ENCODE assay signal across 8 mouse cellular contexts in genomic region chr1:71036999-71037398, GRCm38 (mm10).
DNase-seq lines count a peak whose midpoint lies in the region; ATAC-seq and TF ChIP-seq lines count a peak whose summit lies in the region.

No protein-coding gene starts in this region.

- H3K4me2 ChIP-seq in CH12.LX (ENCODE audit: insufficient read depth, low read depth, poor library complexity, severe bottlenecking) = no peak overlapping the region
- H3K4me2 ChIP-seq in embryonic facial prominence, embryonic 11.5 days (ENCODE audit: low read depth, low read length) = no peak overlapping the region

- H3K36me3 ChIP-seq in CH12.LX (replicated peaks in 1 of 2; ENCODE audit: control insufficient read depth in 1 of 2, insufficient read depth in 1 of 2, low read length in 1 of 2) = peaks cover 8 to 54% of the 10 kb centered on the region in 2 experiments
- H3K36me3 ChIP-seq in embryonic facial prominence, embryonic 11.5 days (replicated peaks; ENCODE audit: control insufficient read depth, insufficient read depth, low read depth, low read length) = no peaks in the 10 kb centered on the region
- H3K36me3 ChIP-seq in limb, embryonic 10.5 days = peaks cover 4% of the 10 kb centered on the region; the same call in 1 of the 2 replicates

- H3K79me2 ChIP-seq in CH12.LX (replicated peaks; ENCODE audit: control insufficient read depth, extremely low read depth, insufficient read depth, poor library complexity, severe bottlenecking) = no peaks in the 10 kb centered on the region

- TF ChIP-seq POLR2A in CH12.LX (IDR thresholded peaks at IDR 0.05; ENCODE audit: low read depth, low read length) = no peak

- peak; percentile 63 to 86 for TF ChIP-seq CTCF in CH12.LX (conservative IDR thresholded peaks at IDR 0.05 in 1 of 2, IDR thresholded peaks at IDR 0.05 in 1 of 2; ENCODE audit: low read depth in 2 of 2, low read length in 2 of 2)

- H3K4me1 ChIP-seq in CH12.LX (ENCODE audit: control insufficient read depth in 1 of 2, insufficient read depth in 2 of 2) = no peaks in the 10 kb centered on the region
- H3K4me1 ChIP-seq in embryonic facial prominence, embryonic 11.5 days (ENCODE audit: control insufficient read depth, insufficient read depth, low read length) = no peaks in the 10 kb centered on the region
- H3K4me1 ChIP-seq in limb, embryonic 10.5 days = no peaks in the 10 kb centered on the region

- H3K9ac ChIP-seq in CH12.LX (ENCODE audit: insufficient read depth, low read depth) = no peak overlapping the region
- no peak overlapping the region for H3K9ac ChIP-seq in embryonic facial prominence, embryonic 11.5 days (replicated peaks; ENCODE audit: low read length)

- in situ Hi-C loops in CH12.LX (cut with MboI; ENCODE audit: low pct_ligation_motif_present, low pct_unique_long_range_greater_than_20kb, low sequenced_read_pairs) = no loop called here

- no peak overlapping the region for H3K4me3 ChIP-seq in CH12.LX (replicated peaks in 1 of 3; ENCODE audit: low read depth in 2 of 3, low read length in 2 of 3, poor library complexity in 1 of 3)
- H3K4me3 ChIP-seq in embryonic facial prominence, embryonic 11.5 days (ENCODE audit: low read depth, low read length) = no peak overlapping the region
- H3K4me3 ChIP-seq in limb, embryonic 10.5 days = no peak overlapping the region

- 53% methylated on average over 7 of the region's 7 CpGs for WGBS in embryonic facial prominence, embryonic 11.5 days
- WGBS in limb, embryonic 10.5 days = 71% methylated on average over 7 of the region's 7 CpGs

- TF ChIP-seq EP300 in CH12.LX (IDR thresholded peaks at IDR 0.05; ENCODE audit: low read length) = no peak

- H3K27me3 ChIP-seq in CH12.LX (replicated peaks) = no peaks in the 10 kb centered on the region
- H3K27me3 ChIP-seq in embryonic facial prominence, embryonic 11.5 days (ENCODE audit: control insufficient read depth, insufficient read depth, low read length) = no peaks in the 10 kb centered on the region
- H3K27me3 ChIP-seq in limb, embryonic 10.5 days (ENCODE audit: low read depth, poor library complexity, severe bottlenecking) = no peaks in the 10 kb centered on the region

- H3K27ac ChIP-seq in CH12.LX (ENCODE audit: insufficient read depth, low read depth) = no peak overlapping the region
- H3K27ac ChIP-seq in embryonic facial prominence, embryonic 11.5 days (replicated peaks; ENCODE audit: low read depth, low read length) = no peak overlapping the region
- H3K27ac ChIP-seq in limb, embryonic 10.5 days = no peak overlapping the region

- peak; percentile 5 for DNase-seq in adrenal gland, postnatal 14 days
- no peak for DNase-seq in adrenal gland, adult 8-10 months
- DNase-seq in CH12.LX (ENCODE audit: extremely low read depth) = peak; percentile 57
- peak; percentile 68 for DNase-seq in embryonic facial prominence, embryonic 11.5 days (ENCODE audit: low spot score)
- peak; percentile 41 for DNase-seq in limb, embryonic 10.5 days (ENCODE audit: low spot score)
- peak; percentile 5 for DNase-seq in retina, postnatal 7 days (ENCODE audit: low read depth, low spot score)
- no peak for DNase-seq in adrenal gland, adult 2 months
- no peak for DNase-seq in testis, postnatal 10 days (ENCODE audit: low spot score)

- ATAC-seq in embryonic facial prominence, embryonic 11.5 days (replicated peaks; ENCODE audit: insufficient number of reproducible peaks, low FRiP score, low TSS enrichment, low read depth) = 0 out of 2 replicates have a peak, but pooled peaks have one; percentile 44

- no peaks in the 10 kb centered on the region for H3K9me3 ChIP-seq in CH12.LX (replicated peaks; ENCODE audit: low read length)
- H3K9me3 ChIP-seq in embryonic facial prominence, embryonic 11.5 days (replicated peaks; ENCODE audit: control insufficient read depth, low read length) = no peaks in the 10 kb centered on the region
- H3K9me3 ChIP-seq in limb, embryonic 10.5 days (replicated peaks) = no peaks in the 10 kb centered on the region

- dilution Hi-C loops in CH12.LX (cut with MboI; ENCODE audit: extremely low pct_ligation_motif_present, extremely low pct_unique_long_range_greater_than_20kb, low sequenced_read_pairs) = no loop called here

- peak; percentile 41 for TF ChIP-seq RAD21 in CH12.LX (IDR thresholded peaks at IDR 0.05; ENCODE audit: low read depth, low read length)

TF ChIP-seq in CH12.LX, 34 proteins besides CTCF, POLR2A, EP300 and RAD21:
- TF ChIP-seq ZMIZ1 (IDR thresholded peaks at IDR 0.05; ENCODE audit: low read depth, low read length) (no peak), ZKSCAN1 (IDR thresholded peaks at IDR 0.05; ENCODE audit: borderline replicate concordance, low read depth, low read length) (no peak), HCFC1 (IDR thresholded peaks at IDR 0.05; ENCODE audit: low read depth, low read length) (no peak), ZNF384 (IDR thresholded peaks at IDR 0.05; ENCODE audit: low read depth, low read length) (no peak), UBTF (IDR thresholded peaks at IDR 0.05; ENCODE audit: low read depth, low read length) (no peak), MAZ (IDR thresholded peaks at IDR 0.05; ENCODE audit: low read depth, low read length) (no peak), NRF1 (IDR thresholded peaks at IDR 0.05; ENCODE audit: low read depth, low read length) (no peak), RCOR1 (conservative IDR thresholded peaks at IDR 0.05; ENCODE audit: low read depth, low read length) (no peak), TBP (conservative IDR thresholded peaks at IDR 0.05; ENCODE audit: low read depth, low read length) (no peak), ZC3H11A (IDR thresholded peaks at IDR 0.05; ENCODE audit: low read depth, low read length) (no peak), GABPA (IDR thresholded peaks at IDR 0.05; ENCODE audit: insufficient replicate concordance, low read depth, low read length) (no peak), POLR2AphosphoS2 (IDR thresholded peaks at IDR 0.05; ENCODE audit: low read depth, low read length) (no peak), SIN3A (IDR thresholded peaks at IDR 0.05; ENCODE audit: low read length) (no peak), MXI1 (IDR thresholded peaks at IDR 0.05; ENCODE audit: low read depth, low read length) (no peak), BHLHE40 (IDR thresholded peaks at IDR 0.05; ENCODE audit: low read depth, low read length) (0 out of 2 replicates have a peak, but pooled peaks have one; percentile 41), CHD2 (IDR thresholded peaks at IDR 0.05; ENCODE audit: low read length) (no peak), USF1 (IDR thresholded peaks at IDR 0.05; ENCODE audit: low read depth, low read length) (no peak), TCF12 (IDR thresholded peaks at IDR 0.05; ENCODE audit: low read depth, low read length) (no peak), IRF4 (IDR thresholded peaks at IDR 0.05; ENCODE audit: low read depth, low read length) (no peak), JUN (IDR thresholded peaks at IDR 0.05; ENCODE audit: insufficient read depth, low read depth, low read length) (no peak), MEF2A (IDR thresholded peaks at IDR 0.05; ENCODE audit: borderline replicate concordance, low read depth, low read length) (no peak), KAT2A (IDR thresholded peaks at IDR 0.05; ENCODE audit: insufficient replicate concordance, low read length) (no peak), USF2 (conservative IDR thresholded peaks at IDR 0.05; ENCODE audit: low read depth, low read length) (no peak), E2F4 (IDR thresholded peaks at IDR 0.05; ENCODE audit: insufficient replicate concordance, low read depth, low read length) (no peak), CHD1 (IDR thresholded peaks at IDR 0.05; ENCODE audit: low read depth, low read length) (no peak), MAFK (IDR thresholded peaks at IDR 0.05; ENCODE audit: insufficient replicate concordance, low read length) (peak; percentile 12; the same call in 1 of the 2 replicates), ELF1 (IDR thresholded peaks at IDR 0.05; ENCODE audit: low read depth, low read length) (no peak), SMC3 (IDR thresholded peaks at IDR 0.05; ENCODE audit: low read depth, low read length) (peak; percentile 63), MYC (IDR thresholded peaks at IDR 0.05; ENCODE audit: low read depth, low read length) (peak; percentile 66; the same call in 1 of the 2 replicates), ETS1 (conservative IDR thresholded peaks at IDR 0.05; ENCODE audit: low read depth, low read length) (no peak), PAX5 (IDR thresholded peaks at IDR 0.05; ENCODE audit: low read length) (no peak), JUND (conservative IDR thresholded peaks at IDR 0.05; ENCODE audit: low read depth, low read length) (no peak), NELFE (IDR thresholded peaks at IDR 0.05; ENCODE audit: low read depth, low read length) (no peak), MAX (IDR thresholded peaks at IDR 0.05; ENCODE audit: low read length) (peak; percentile 64)

Comparison
In these comparisons a context has a peak if more than half of its experiments do, and no peak if none do; other contexts are left out.
1. DNase-seq: peak in adrenal gland, postnatal 14 days (single experiment), CH12.LX (single experiment), embryonic facial prominence, embryonic 11.5 days (single experiment), limb, embryonic 10.5 days (single experiment) and retina, postnatal 7 days (single experiment); none in adrenal gland, adult 8-10 months (single experiment), adrenal gland, adult 2 months (single experiment) and testis, postnatal 10 days (single experiment).